Mouse (Mus musculus) gastrocnemius, adult 8-10 months (tissue): ENCODE results near the gene Ube2i. TPM values are rescaled to one million over a fixed set of nuclear protein-coding genes. Genes with fewer than 3 reads are reported as not detected.

ENCODE experiments used
- DNase-seq, 2 experiments: peaks; one replicate each; pipeline ENCODE4 v3.0.0; 2022; ENCODE audit warnings: low spot score in 2 of 2
- microRNA-seq: library from miRNA; unstranded; fragments of <30 nt; microRNA quantifications from one replicate; pipeline ENCODE4 v1.2.0, GENCODE M21; 2022
- total RNA-seq, 4 experiments: library from RNA; stranded (reverse); gene quantifications; 2 replicates each; pipeline ENCODE4 v1.2.4; 2022

Ube2i gene
- total RNA-seq, 4 experiments from 2014 or later = 57.0 to 66.7 (median 58.0) TPM

DNA sequence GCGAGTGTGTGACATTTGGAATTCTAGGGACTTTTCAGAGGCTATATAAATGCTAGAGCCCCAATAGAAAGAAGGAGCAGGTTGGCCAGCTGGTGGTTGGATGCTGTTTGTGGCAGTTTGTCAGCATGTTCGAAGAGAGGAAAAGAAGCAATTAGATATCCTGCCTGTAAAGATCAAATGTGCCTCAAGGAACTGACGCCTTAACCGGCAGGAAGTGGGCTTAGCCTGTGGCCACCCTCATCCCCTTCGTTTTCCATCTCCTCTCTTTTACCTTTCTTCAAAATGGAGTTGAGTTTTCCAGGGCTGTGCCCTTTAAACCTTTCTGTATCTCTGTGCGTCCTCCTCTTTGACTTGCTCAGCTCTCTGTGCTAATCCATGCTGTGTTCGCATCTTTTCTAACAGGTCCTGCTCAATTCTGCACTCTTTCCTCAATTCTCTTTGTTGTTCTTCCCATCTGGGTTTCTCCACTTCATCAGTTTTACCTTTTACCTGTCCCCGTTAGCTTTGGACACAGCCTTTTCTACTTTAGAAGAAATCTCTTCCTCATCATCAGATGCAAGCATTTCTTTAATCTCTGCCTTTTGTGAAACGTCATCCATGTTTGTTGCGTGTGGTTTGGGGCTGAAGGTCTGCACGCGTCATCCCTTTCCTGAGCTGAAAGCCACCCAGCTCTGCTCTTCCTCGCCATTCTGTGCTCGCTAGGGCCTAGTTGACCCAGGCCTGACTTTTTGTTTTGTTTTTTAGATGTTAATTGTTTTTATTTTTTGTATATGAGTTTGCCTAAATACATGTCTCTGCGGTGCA lies 54.7 kb downstream of the Ube2i start:
- no peak for DNase-seq

DNA sequence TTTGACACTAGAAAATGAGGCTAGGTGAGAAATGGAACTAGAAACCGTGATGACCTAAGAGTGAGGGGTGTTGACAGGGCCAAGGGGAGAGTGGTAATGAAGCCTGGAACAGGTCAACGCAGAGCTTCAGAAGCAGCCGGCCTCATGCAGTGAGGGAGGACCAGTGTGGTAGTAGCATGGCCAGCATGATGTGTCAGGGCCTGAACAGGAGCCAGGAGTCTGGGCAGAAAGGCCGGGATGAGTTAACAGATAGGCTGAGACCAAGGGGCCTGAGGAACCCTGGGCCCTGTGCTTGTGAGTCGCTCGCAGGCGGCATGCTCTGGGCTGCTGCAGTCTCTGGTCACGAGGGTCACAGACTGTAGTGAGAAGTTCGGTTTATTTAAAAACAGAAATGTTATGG lies 55.5 kb downstream of the Ube2i start:
- DNase-seq = no peak

DNA sequence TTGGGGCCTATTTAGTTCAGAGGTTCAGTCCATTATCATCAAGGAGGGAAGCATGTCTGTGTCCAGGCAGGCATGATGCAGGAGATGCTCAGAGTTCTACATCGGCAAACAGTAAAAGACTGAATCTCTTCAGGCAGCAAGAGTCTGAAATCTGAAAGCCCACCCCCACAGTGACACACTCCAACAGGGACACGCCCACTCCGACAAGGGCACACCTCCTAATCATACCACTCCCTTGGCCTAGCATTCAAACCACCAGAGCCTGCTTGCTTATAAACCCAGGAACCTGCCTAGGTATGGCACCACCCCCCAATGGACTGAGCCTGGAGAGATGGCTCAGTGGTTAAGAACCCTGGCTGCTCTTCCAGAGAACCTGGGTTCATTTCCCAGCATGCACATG lies 59.0 kb downstream of the Ube2i start:
- no peak for DNase-seq

Small RNA genes within 50 kb of the gene (microRNA-seq; reads per million reads assigned to microRNA genes)
- not detected for gene Mir3547

Other genes starting within 250 kb of the Ube2i start
- 10 to 100 TPM in 1 of 4 experiments, 1 to 10 TPM in 3; 7.9 to 10.7 (median 8.2) TPM for gene Tmem204, start 191.0 kb downstream of the Ube2i start, total RNA-seq
- gene Telo2, start 158.7 kb downstream of the Ube2i start, total RNA-seq = 1 to 10 TPM; 4.2 to 8.6 (median 6.0) TPM
- gene Ptx4, start 153.9 kb downstream of the Ube2i start, total RNA-seq = 1 to 10 TPM in 1 of 4 experiments, under 1 TPM in 3; 0.58 to 2.4 (median 0.79) TPM
- 10 to 100 TPM; 13.0 to 18.3 (median 16.0) TPM for gene Clcn7, start 141.2 kb downstream of the Ube2i start, total RNA-seq
- gene Ccdc154, start 112.2 kb downstream of the Ube2i start, total RNA-seq = not detected
- not detected for gene Gm38655, start 99.2 kb downstream of the Ube2i start, total RNA-seq
- 10 to 100 TPM; 13.8 to 15.5 (median 14.8) TPM for gene BC003965, start 90.1 kb downstream of the Ube2i start, total RNA-seq
- gene Unkl, start 86.2 kb downstream of the Ube2i start, total RNA-seq = 1 to 10 TPM; 3.2 to 5.4 (median 4.3) TPM
- 10 to 100 TPM; 12.8 to 17.2 (median 14.8) TPM for gene Gnptg, start 34.5 kb downstream of the Ube2i start, total RNA-seq
- 10 to 100 TPM; 14.2 to 19.1 (median 15.6) TPM for gene Tsr3, start 34.5 kb downstream of the Ube2i start, total RNA-seq
- gene Baiap3, start 18.3 kb downstream of the Ube2i start, total RNA-seq = not detected
- gene Prss34, start 23.8 kb upstream of the Ube2i start, total RNA-seq = under 1 TPM; 0.27 to 0.56 (median 0.33) TPM
- gene Prss28, start 34.0 kb upstream of the Ube2i start, total RNA-seq = not detected
- gene Prss29, start 44.0 kb upstream of the Ube2i start, total RNA-seq = not detected
- 1 to 10 TPM in 3 of 4 experiments, under 1 TPM in 1; 0.29 to 2.2 (median 1.2) TPM for gene Tpsab1, start 70.9 kb upstream of the Ube2i start, total RNA-seq
- 1 to 10 TPM; 1.7 to 5.9 (median 3.9) TPM for gene Tpsb2, start 91.7 kb upstream of the Ube2i start, total RNA-seq
- not detected for gene Tpsg1, start 94.7 kb upstream of the Ube2i start, total RNA-seq
- 1 to 10 TPM in 3 of 4 experiments, under 1 TPM in 1; 0.68 to 1.7 (median 1.6) TPM for gene Cacna1h, start 159.2 kb upstream of the Ube2i start, total RNA-seq
- gene Tekt4, start 180.0 kb upstream of the Ube2i start, total RNA-seq = not detected
- gene Sstr5, start 222.7 kb upstream of the Ube2i start, total RNA-seq = not detected